ENCODE assay signal across 8 mouse cellular contexts in genomic region chr9:77480574-77481319, GRCm38 (mm10).
DNase-seq lines count a peak whose midpoint lies in the region; ATAC-seq lines count a peak whose summit lies in the region.

No protein-coding gene starts in this region.

- H3K4me3 ChIP-seq in embryonic facial prominence, embryonic 11.5 days (ENCODE audit: low read depth, low read length), result no peak overlapping the region

- H3K9me3 ChIP-seq in embryonic facial prominence, embryonic 11.5 days (replicated peaks; ENCODE audit: control insufficient read depth, low read length), result no peaks in the 10 kb centered on the region

- no peak for ATAC-seq in embryonic facial prominence, embryonic 11.5 days (replicated peaks; ENCODE audit: insufficient number of reproducible peaks, low FRiP score, low TSS enrichment, low read depth)

- no peaks in the 10 kb centered on the region; the same call in none of the 2 replicates for H3K4me1 ChIP-seq in embryonic facial prominence, embryonic 11.5 days (ENCODE audit: control insufficient read depth, insufficient read depth, low read length)

- no peaks in the 10 kb centered on the region for H3K27me3 ChIP-seq in embryonic facial prominence, embryonic 11.5 days (ENCODE audit: control insufficient read depth, insufficient read depth, low read length)

- intact Hi-C loops in left cerebral cortex, postnatal 36 days (cut with DNase I), result no loop called here

- H3K4me2 ChIP-seq in embryonic facial prominence, embryonic 11.5 days (ENCODE audit: low read depth, low read length), result no peak overlapping the region; the same call in 1 of the 2 replicates

- no peaks in the 10 kb centered on the region for H3K36me3 ChIP-seq in embryonic facial prominence, embryonic 11.5 days (replicated peaks; ENCODE audit: control insufficient read depth, insufficient read depth, low read depth, low read length)

- WGBS in embryonic facial prominence, embryonic 11.5 days, result 79% methylated on average over 9 of the region's 9 CpGs

- peak overlapping the region; percentile 41; the same call in 1 of the 2 replicates for H3K27ac ChIP-seq in embryonic facial prominence, embryonic 11.5 days (replicated peaks; ENCODE audit: low read depth, low read length)

- peak; percentile 51 to 68 for DNase-seq in adrenal gland, adult (ENCODE audit: inconsistent age in 2 of 2, low spot score in 1 of 2)
- no peak for DNase-seq in adrenal gland, postnatal 10 days
- peak; percentile 33 to 45 for DNase-seq in left cerebral cortex, adult 9 months (ENCODE audit: low spot score in 2 of 2)
- DNase-seq in left cerebral cortex, postnatal 36 days (ENCODE audit: low spot score in 2 of 2), result no peak
- no peak for DNase-seq in embryonic facial prominence, embryonic 11.5 days (ENCODE audit: low spot score)
- peak; percentile 75 for DNase-seq in layer of hippocampus, adult 9-11 months
- DNase-seq in natural killer cell, adult 2 months (ENCODE audit: low spot score in 2 of 2), result no peak
- no peak for DNase-seq in ovary, postnatal 10 days (ENCODE audit: low spot score)

- no peak overlapping the region for H3K9ac ChIP-seq in embryonic facial prominence, embryonic 11.5 days (replicated peaks; ENCODE audit: low read length)

Comparison
In these comparisons a context has a peak if more than half of its experiments do, and no peak if none do; other contexts are left out.
1. DNase-seq: peak in adrenal gland, adult (2 of 2), left cerebral cortex, adult 9 months (2 of 2) and layer of hippocampus, adult 9-11 months (single experiment); none in adrenal gland, postnatal 10 days (single experiment), left cerebral cortex, postnatal 36 days (0 of 2), embryonic facial prominence, embryonic 11.5 days (single experiment), natural killer cell, adult 2 months (0 of 2) and ovary, postnatal 10 days (single experiment).